Mouse (Mus musculus): ENCODE measurements at regions not wholly inside any gene's neighbourhood (a gene's known extent, or its start where the extent isn't known, plus 50 kb on each side); places are given as distances from the start of the nearest gene placed in this dataset.

GRCm38 (mm10) chr3:38175946-38176345 is 308.7 kb downstream of the Ankrd50 start:
- TF ChIP-seq E2F4 (IDR thresholded peaks at IDR 0.05; ENCODE audit: insufficient read depth) (no peak), POLR2A (IDR thresholded peaks at IDR 0.05; ENCODE audit: insufficient read length, low read depth) (no peak), MYOD1 (IDR thresholded peaks at IDR 0.05; ENCODE audit: control insufficient read depth in 1 of 3, insufficient read length in 2 of 3, low read depth in 2 of 3) (no peak), CEBPB (IDR thresholded peaks at IDR 0.05; ENCODE audit: insufficient read depth, poor library complexity, severe bottlenecking) (no peak), USF1 (IDR thresholded peaks at IDR 0.05; ENCODE audit: low read depth) (no peak), SRF (IDR thresholded peaks at IDR 0.05; ENCODE audit: control insufficient read depth, insufficient read length, low read depth) (no peak), POLR2AphosphoS2 (IDR thresholded peaks at IDR 0.05; ENCODE audit: insufficient read length, low read depth) (no peak), MYOG (IDR thresholded peaks at IDR 0.05; ENCODE audit: control insufficient read depth in 1 of 3, insufficient read depth in 1 of 3, insufficient read length in 2 of 3, low read depth in 2 of 3) (no peak)

Data from myocyte (in vitro differentiated cells).